Mouse (Mus musculus): ENCODE measurements around the gene Clic5. TPM values are rescaled to one million over a fixed set of nuclear protein-coding genes. Genes with fewer than 3 reads are reported as not detected.
A peak's percentile ranks its signal among the peaks of the same experiment; 100 is the strongest.

Gene Clic5
- polyA plus RNA-seq (2015; fragmentation: Nextera tagmentation; extraction: Ambion mirVana): 20.8 and 26.8 TPM in 2 replicates

DNA sequence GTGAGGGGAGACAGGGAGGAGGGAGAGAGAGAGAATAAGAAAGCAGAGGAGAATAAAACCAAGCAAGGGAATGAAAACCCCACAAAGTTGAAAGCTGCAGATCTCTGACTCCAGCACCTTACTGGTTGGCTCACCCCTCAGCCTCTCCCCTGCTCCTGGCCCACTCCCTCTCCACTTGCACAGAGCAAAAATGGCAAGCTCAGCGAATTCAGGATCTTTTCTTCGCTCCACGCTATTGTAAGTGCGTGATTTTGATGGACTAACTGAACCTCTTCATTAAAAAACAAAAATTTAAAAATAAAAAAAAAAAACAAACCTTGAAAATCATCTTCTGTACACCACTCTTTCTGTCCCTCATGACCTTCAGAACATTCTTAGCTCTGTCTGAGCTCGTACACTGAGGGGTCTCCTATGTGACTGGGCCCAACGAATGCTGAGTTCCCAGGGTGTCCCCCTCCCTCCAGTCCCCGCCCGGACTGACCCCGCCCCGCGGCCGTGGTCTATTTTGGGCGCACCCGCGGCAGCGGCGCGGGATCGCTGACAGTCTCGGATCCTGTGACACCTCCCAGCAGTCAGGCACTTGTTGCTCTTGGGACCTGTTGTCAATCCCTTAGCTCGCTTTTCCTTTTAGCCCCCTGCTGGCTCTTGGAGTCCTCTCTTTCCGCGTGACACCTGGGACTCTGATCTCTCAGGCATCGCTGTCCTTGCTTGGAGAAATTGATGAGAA, at the start of gene Clic5:
Gene Clic5 (plus strand): TSS at position 543 of the 727 bp plus-strand sequence.
- Histone ChIP-seq H3K9me3 (ENCODE audit: control insufficient read depth) (no peaks in the 10 kb centered on the region), H3K4me2 (replicated peaks; ENCODE audit: low read depth) (peak within 1 kb of the TSS; percentile 68), H3K27me3 (replicated peaks; ENCODE audit: control insufficient read depth, insufficient read depth, low read length) (no peaks in the 10 kb centered on the region), H3K9ac (ENCODE audit: low read depth, low read length) (peak within 1 kb of the TSS; percentile 57), H3K4me1 (replicated peaks; ENCODE audit: control insufficient read depth, insufficient read depth, low read length) (peaks cover 13% of the 10 kb centered on the region; the same call in 1 of the 2 replicates), H3K36me3 (ENCODE audit: control insufficient read depth, insufficient read depth) (no peaks in the 10 kb centered on the region), H3K4me3 (ENCODE audit: low read depth, low read length) (peak within 1 kb of the TSS; percentile 44), H3K27ac (ENCODE audit: low read depth, low read length) (peak within 1 kb of the TSS; percentile 50)
- 6% methylated on average over 24 of the region's 24 CpGs for WGBS
- ATAC-seq: peak; percentile 50; the same call in 1 of the 2 replicates
- TF ChIP-seq CTCF (IDR thresholded peaks at IDR 0.05; ENCODE audit: low read depth): peak; percentile 61

DNA sequence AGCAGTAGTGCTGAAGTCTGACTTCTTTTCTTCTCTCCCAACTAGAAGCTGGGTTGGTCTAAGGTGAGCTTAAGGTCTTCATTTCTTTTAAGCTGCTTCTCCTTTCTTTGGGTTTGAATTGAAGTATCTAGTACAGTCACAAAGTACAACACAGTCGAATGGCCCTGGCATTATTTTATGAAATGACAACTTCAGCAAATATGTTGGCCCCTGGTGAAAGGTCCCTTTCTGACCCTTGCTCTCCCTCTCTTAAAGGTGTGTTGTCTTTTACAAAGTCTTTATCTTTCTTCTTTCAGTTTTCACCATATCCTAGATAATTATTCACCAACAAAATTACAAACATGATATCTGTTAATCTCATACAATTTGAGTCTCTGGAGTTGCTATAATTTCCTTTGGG, 42.6 kb upstream of the Clic5 start:
- peak overlapping the region; percentile 68; the same call in 1 of the 2 replicates for H3K27ac ChIP-seq (ENCODE audit: low read depth, low read length)
- H3K4me1 ChIP-seq (replicated peaks; ENCODE audit: control insufficient read depth, insufficient read depth, low read length): peaks cover 7% of the 10 kb centered on the region; the same call in 1 of the 2 replicates
- 21% methylated on average over 1 of the region's 1 CpGs for WGBS
- H3K36me3 ChIP-seq (ENCODE audit: control insufficient read depth, insufficient read depth): no peaks in the 10 kb centered on the region
- no peak overlapping the region for H3K9ac ChIP-seq (ENCODE audit: low read depth, low read length)
- H3K9me3 ChIP-seq (ENCODE audit: control insufficient read depth): no peaks in the 10 kb centered on the region
- no peaks in the 10 kb centered on the region for H3K27me3 ChIP-seq (replicated peaks; ENCODE audit: control insufficient read depth, insufficient read depth, low read length)
- H3K4me3 ChIP-seq (ENCODE audit: low read depth, low read length): no peak overlapping the region
- no peak for TF ChIP-seq CTCF (IDR thresholded peaks at IDR 0.05; ENCODE audit: low read depth)
- peak; percentile 62 for ATAC-seq
- 0 out of 2 replicates have a peak overlapping the region, but pooled peaks have one; percentile 24 for H3K4me2 ChIP-seq (replicated peaks; ENCODE audit: low read depth)

DNA sequence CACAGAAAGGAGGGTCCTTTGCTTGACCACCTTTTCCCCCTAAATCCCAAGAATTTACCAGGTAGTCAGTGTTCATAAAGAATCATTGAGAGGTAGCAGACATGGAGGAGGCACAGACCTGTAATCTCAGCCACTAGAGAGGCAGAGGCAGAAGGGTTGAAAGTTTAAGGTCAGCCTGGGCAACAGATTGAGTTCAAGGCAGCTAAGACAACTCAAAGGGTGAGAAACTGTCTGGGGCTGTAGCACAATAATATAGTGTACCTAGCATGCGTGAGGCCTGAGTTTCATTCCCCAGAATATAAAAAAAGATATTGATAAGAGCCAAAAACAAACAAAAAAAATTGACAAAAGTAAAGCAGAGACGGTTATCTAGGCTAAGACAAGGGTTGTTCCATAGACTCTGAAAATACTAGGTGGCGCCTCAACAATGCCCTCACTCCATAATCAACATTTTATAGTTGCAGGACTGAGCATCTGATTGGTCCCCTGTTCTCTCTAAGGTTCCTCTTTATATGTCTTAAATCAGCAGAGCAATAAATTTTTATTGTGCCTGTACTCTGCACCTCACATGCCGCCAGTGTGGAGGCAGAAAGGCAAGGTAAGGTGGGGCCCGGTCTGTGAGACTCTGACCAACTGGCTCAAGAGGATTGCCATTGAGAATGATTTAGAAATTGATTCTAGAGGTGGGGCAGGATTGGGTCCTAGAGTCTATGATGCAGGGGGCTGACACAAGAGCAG, 40.1 kb upstream of the Clic5 start:
- WGBS: 43% methylated on average over 5 of the region's 5 CpGs
- ATAC-seq: peak; percentile 87

DNA sequence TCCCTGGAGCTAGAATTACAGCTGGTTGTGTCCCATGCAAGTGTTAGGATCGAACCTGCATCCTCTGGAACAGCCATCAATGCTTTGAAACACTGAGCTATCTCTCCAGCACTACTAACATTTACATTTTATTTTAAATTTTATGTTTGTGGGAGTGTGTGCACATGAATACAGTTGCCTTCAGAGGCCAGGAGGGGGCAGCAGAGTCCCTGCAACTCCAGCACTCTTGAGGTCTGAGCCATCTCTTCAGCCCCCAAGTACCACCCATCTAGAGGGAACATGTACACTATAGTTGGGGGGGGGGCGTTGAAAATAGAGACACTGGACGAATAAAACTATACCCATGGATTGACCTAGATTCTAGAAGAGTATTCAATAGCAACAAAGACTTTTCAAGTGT, 37.3 kb upstream of the Clic5 start:
- Histone ChIP-seq H3K27ac (ENCODE audit: low read depth, low read length) (peak overlapping the region; percentile 76), H3K4me3 (ENCODE audit: low read depth, low read length) (no peak overlapping the region), H3K4me2 (replicated peaks; ENCODE audit: low read depth) (no peak overlapping the region), H3K9ac (ENCODE audit: low read depth, low read length) (no peak overlapping the region), H3K36me3 (ENCODE audit: control insufficient read depth, insufficient read depth) (no peaks in the 10 kb centered on the region), H3K27me3 (replicated peaks; ENCODE audit: control insufficient read depth, insufficient read depth, low read length) (no peaks in the 10 kb centered on the region), H3K4me1 (replicated peaks; ENCODE audit: control insufficient read depth, insufficient read depth, low read length) (peaks cover 4% of the 10 kb centered on the region; the same call in 1 of the 2 replicates), H3K9me3 (ENCODE audit: control insufficient read depth) (no peaks in the 10 kb centered on the region)
- peak; percentile 80 for TF ChIP-seq CTCF (IDR thresholded peaks at IDR 0.05; ENCODE audit: low read depth)
- ATAC-seq: no peak
- WGBS: 79% methylated on average over 3 of the region's 3 CpGs

More for the DNA sequence above, 40.1 kb upstream of the Clic5 start:
- H3K4me3 ChIP-seq (ENCODE audit: low read depth, low read length): no peak overlapping the region
- H3K36me3 ChIP-seq (ENCODE audit: control insufficient read depth, insufficient read depth): no peaks in the 10 kb centered on the region
- H3K27me3 ChIP-seq (replicated peaks; ENCODE audit: control insufficient read depth, insufficient read depth, low read length): no peaks in the 10 kb centered on the region
- peak; percentile 32; the same call in 1 of the 2 replicates for TF ChIP-seq CTCF (IDR thresholded peaks at IDR 0.05; ENCODE audit: low read depth)
- H3K27ac ChIP-seq (ENCODE audit: low read depth, low read length): peak overlapping the region; percentile 80
- H3K4me2 ChIP-seq (replicated peaks; ENCODE audit: low read depth): no peak overlapping the region
- H3K9ac ChIP-seq (ENCODE audit: low read depth, low read length): no peak overlapping the region
- no peaks in the 10 kb centered on the region for H3K9me3 ChIP-seq (ENCODE audit: control insufficient read depth)
- peaks cover 7% of the 10 kb centered on the region; the same call in 1 of the 2 replicates for H3K4me1 ChIP-seq (replicated peaks; ENCODE audit: control insufficient read depth, insufficient read depth, low read length)

DNA sequence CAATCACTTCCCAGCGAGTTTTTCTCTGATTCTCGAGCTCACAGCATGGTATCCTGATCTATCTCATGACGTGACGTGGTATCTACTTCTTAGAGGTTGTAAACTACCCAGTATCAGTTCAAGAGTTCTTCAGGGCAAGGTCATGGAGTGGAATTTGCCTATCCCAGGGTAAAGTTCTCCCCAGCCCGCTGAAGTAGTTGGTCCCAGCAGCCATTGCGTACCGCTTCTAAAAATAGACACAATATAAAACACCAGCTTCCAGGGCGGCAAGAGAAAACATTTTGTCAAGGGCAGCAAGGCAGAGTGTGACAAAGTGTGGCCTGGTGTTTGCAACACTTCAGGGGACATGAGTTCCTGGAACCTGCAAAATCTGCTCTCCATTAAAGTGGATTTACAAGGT, 36.5 kb upstream of the Clic5 start:
- peak; percentile 80 for ATAC-seq
- Histone ChIP-seq H3K9me3 (ENCODE audit: control insufficient read depth) (no peaks in the 10 kb centered on the region), H3K9ac (ENCODE audit: low read depth, low read length) (no peak overlapping the region), H3K27ac (ENCODE audit: low read depth, low read length) (peak overlapping the region; percentile 83), H3K36me3 (ENCODE audit: control insufficient read depth, insufficient read depth) (no peaks in the 10 kb centered on the region), H3K4me2 (replicated peaks; ENCODE audit: low read depth) (0 out of 2 replicates have a peak overlapping the region, but pooled peaks have one; percentile 24), H3K4me3 (ENCODE audit: low read depth, low read length) (no peak overlapping the region), H3K27me3 (replicated peaks; ENCODE audit: control insufficient read depth, insufficient read depth, low read length) (no peaks in the 10 kb centered on the region), H3K4me1 (replicated peaks; ENCODE audit: control insufficient read depth, insufficient read depth, low read length) (peaks cover 4% of the 10 kb centered on the region; the same call in 1 of the 2 replicates)
- 28% methylated on average over 8 of the region's 8 CpGs for WGBS
- TF ChIP-seq CTCF (IDR thresholded peaks at IDR 0.05; ENCODE audit: low read depth): no peak

DNA sequence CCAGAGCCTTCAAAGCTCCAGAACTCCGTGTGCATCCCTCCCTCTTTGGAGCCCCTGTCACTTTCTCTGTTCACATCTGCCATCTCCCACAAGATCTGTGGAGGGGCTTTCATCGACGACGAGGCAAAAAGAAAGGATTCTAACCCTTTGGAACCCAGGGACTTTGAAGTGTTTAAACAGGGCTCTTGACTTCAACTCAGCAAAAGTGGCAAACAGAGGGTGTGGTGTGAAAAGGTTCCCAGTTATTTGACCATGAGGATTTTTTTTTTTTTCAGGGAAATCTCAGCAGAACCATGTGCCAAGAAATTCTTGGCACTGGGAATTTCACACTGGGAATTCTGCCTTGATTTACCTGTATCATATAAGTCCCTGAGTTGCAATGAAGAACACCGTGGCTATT, 34.5 kb upstream of the Clic5 start:
- H3K4me1 ChIP-seq (replicated peaks; ENCODE audit: control insufficient read depth, insufficient read depth, low read length): no peaks in the 10 kb centered on the region; the same call in 1 of the 2 replicates
- no peaks in the 10 kb centered on the region for H3K36me3 ChIP-seq (ENCODE audit: control insufficient read depth, insufficient read depth)
- no peak overlapping the region for H3K4me3 ChIP-seq (ENCODE audit: low read depth, low read length)
- H3K9me3 ChIP-seq (ENCODE audit: control insufficient read depth): no peaks in the 10 kb centered on the region
- no peak for TF ChIP-seq CTCF (IDR thresholded peaks at IDR 0.05; ENCODE audit: low read depth)
- no peaks in the 10 kb centered on the region for H3K27me3 ChIP-seq (replicated peaks; ENCODE audit: control insufficient read depth, insufficient read depth, low read length)
- no peak overlapping the region for H3K9ac ChIP-seq (ENCODE audit: low read depth, low read length)
- no peak overlapping the region for H3K27ac ChIP-seq (ENCODE audit: low read depth, low read length)
- 36% methylated on average over 5 of the region's 5 CpGs for WGBS
- H3K4me2 ChIP-seq (replicated peaks; ENCODE audit: low read depth): no peak overlapping the region
- ATAC-seq: no peak

Data from intestine, postnatal 0 days (tissue).